Mouse (Mus musculus): ENCODE data around the gene Cbln4. TPM values are rescaled to one million over a fixed set of nuclear protein-coding genes. Genes with fewer than 3 reads are reported as not detected.
A peak's percentile ranks its signal among the peaks of the same experiment; 100 is the strongest.

The Cbln4 gene
- polyA plus RNA-seq, 1 experiment from 2014 or later, result 0.53 TPM

DNA sequence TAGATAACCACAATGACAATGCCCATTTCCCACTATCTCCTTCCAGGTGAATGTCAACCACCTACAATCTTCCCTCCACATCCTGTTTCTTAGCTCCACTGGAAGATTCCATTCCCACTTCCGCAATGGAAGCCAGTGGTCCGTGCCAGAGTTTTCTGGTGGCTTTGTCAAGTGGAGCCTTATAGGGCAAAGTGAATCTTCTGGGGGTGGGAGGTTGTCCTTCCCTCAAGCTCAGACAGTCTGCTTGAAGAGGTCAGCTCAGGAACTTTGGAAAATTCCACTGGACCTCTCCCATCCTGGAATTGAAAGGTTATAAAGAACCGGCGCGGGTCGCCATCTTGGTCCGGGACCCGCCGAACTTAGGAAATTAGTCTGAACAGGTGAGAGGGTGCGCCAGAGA is 36.5 kb downstream of the Cbln4 start:
- no peaks in the 10 kb centered on the region for H3K36me3 ChIP-seq
- 96% methylated on average over 10 of the region's 10 CpGs for WGBS
- no peaks in the 10 kb centered on the region for H3K27me3 ChIP-seq (ENCODE audit: low read depth, poor library complexity, severe bottlenecking)
- H3K9me3 ChIP-seq (replicated peaks), result no peaks in the 10 kb centered on the region
- H3K27ac ChIP-seq (replicated peaks), result no peak overlapping the region
- H3K4me1 ChIP-seq, result no peaks in the 10 kb centered on the region
- DNase-seq (ENCODE audit: low spot score), result no peak
- no peak overlapping the region for H3K4me3 ChIP-seq

- Histone ChIP-seq H3K4me3 (no peak overlapping the region), H3K36me3 (no peaks in the 10 kb centered on the region), H3K4me1 (no peaks in the 10 kb centered on the region), H3K27me3 (ENCODE audit: low read depth, poor library complexity, severe bottlenecking) (no peaks in the 10 kb centered on the region), H3K27ac (replicated peaks) (no peak overlapping the region), H3K9me3 (replicated peaks) (no peaks in the 10 kb centered on the region)
- 67% methylated on average over 7 of the region's 7 CpGs for WGBS
- no peak for DNase-seq (ENCODE audit: low spot score)
Observed at GRCm38 (mm10) chr2:172005970-172006369, 37.3 kb downstream of the Cbln4 start.

DNA sequence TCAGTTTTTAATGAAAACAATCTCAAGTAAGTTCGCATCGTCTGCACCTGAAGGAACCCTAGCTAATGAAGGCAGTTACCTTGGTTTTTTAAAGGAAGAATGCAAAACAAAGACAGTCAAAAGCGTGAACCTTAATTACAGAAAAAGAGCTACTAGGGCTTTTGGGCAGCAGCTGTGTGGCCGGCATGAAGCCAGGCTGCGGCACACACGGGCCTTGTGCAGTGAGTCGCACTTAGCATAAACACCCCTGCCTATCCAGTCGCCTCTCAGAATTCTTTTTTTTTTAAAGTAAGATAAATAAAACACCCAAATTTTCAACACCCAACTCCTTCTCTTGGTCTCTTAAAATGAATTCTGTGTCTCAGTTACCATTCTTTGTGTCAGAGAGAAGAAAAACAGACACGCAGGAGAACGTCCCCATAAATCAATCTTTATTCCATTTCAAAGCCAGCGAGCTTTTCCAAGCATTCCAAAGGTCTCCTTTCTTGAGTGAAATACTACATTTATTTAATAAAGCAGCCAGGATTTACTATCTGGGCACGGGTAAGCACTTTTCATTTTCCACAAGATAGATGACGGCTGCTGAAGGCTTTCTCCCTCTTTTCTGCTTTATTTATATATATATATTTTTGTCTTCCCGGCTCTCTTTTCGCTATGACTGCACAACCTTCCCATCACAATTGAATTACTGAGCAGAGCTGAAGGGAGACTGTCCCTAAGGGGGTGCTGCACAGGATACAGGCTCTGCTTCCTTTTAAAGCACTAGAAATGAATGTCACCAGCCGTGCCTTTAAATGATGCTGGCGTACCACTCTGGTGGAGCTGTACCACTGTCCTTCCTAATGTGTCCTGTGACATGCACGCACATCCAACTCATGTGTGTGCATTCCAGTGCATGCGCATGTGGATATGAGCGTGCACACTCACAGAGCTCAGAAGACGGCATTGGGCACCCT is 39.0 kb downstream of the Cbln4 start:
- no peak for DNase-seq (ENCODE audit: low spot score)
- no peaks in the 10 kb centered on the region for H3K27me3 ChIP-seq (ENCODE audit: low read depth, poor library complexity, severe bottlenecking)
- no peak overlapping the region for H3K27ac ChIP-seq (replicated peaks)
- 86% methylated on average over 21 of the region's 21 CpGs for WGBS
- no peaks in the 10 kb centered on the region for H3K36me3 ChIP-seq
- H3K9me3 ChIP-seq (replicated peaks), result no peaks in the 10 kb centered on the region
- H3K4me1 ChIP-seq, result peaks cover 10% of the 10 kb centered on the region
- H3K4me3 ChIP-seq, result no peak overlapping the region

DNA sequence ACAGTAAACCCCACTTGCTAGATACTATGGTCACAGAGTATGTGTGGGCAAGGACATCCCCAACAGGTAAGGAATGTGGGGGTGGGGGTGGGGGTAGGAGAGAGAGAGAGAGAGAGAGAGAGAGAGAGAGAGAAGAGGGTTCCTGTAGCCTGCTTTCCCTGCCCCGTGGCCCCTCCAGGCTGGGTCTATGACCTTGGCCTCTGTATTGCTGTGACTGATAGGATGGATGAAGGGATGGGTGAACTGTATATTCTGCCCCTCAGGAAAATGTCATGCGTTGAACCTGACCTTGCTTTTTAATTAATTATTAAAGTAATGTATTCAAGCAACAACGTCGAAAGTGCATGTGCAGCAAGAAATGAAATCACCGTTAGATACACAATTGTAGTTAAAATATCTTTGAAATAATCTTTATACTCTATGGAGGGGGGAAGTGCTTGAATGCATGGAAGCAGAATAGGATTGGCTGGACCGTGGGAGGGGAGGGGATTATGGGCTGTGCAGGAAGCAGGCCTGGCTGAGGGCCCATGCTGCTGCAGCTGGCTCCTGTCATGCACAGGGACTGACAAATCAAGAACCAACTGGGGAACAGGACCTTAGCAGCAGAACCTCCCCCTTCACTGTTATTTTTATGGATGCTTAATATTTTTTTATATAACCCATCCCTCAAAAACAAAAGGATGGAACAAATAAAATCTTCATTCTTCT is 46.1 kb downstream of the Cbln4 start:
- no peaks in the 10 kb centered on the region for H3K9me3 ChIP-seq (replicated peaks)
- WGBS, result 77% methylated on average over 6 of the region's 6 CpGs
- no peak for DNase-seq (ENCODE audit: low spot score)
- H3K4me3 ChIP-seq, result no peak overlapping the region
- no peak overlapping the region for H3K27ac ChIP-seq (replicated peaks)
- H3K4me1 ChIP-seq, result peaks cover 12% of the 10 kb centered on the region
- no peaks in the 10 kb centered on the region for H3K27me3 ChIP-seq (ENCODE audit: low read depth, poor library complexity, severe bottlenecking)
- H3K36me3 ChIP-seq, result no peaks in the 10 kb centered on the region

GRCm38 (mm10) chr2:171994861-171995260 is 48.4 kb downstream of the Cbln4 start:
- Histone ChIP-seq H3K4me1 (peaks cover 8% of the 10 kb centered on the region), H3K4me3 (no peak overlapping the region), H3K27me3 (ENCODE audit: low read depth, poor library complexity, severe bottlenecking) (no peaks in the 10 kb centered on the region), H3K27ac (replicated peaks) (no peak overlapping the region), H3K9me3 (replicated peaks) (no peaks in the 10 kb centered on the region), H3K36me3 (no peaks in the 10 kb centered on the region)
- WGBS, result 67% methylated on average over 6 of the region's 6 CpGs
- no peak for DNase-seq (ENCODE audit: low spot score)

DNA sequence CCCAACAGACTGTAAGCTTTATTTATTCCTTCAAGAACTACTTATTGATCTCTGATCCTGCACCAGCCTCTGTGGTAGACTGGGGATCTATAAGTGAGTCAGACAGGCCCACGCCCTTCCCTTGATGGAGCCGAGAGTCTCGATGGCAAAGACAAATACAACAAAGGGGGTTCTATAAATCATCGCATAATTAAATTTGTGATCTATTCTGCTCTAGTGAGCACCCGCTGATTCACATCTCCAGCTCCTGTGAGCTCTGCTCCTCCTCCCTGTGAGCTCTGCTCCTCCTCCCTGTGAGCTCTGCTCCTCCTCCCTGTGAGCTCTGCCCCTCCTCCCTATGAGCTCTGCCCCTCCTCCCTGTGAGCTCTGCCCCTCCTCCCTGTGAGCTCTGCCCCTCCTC is 49.0 kb downstream of the Cbln4 start:
- no peak overlapping the region for H3K27ac ChIP-seq (replicated peaks)
- no peak overlapping the region for H3K4me3 ChIP-seq
- no peaks in the 10 kb centered on the region for H3K27me3 ChIP-seq (ENCODE audit: low read depth, poor library complexity, severe bottlenecking)
- no peak for DNase-seq (ENCODE audit: low spot score)
- WGBS, result 89% methylated on average over 5 of the region's 5 CpGs
- H3K4me1 ChIP-seq, result peaks cover 2% of the 10 kb centered on the region
- H3K36me3 ChIP-seq, result no peaks in the 10 kb centered on the region
- no peaks in the 10 kb centered on the region for H3K9me3 ChIP-seq (replicated peaks)

DNA sequence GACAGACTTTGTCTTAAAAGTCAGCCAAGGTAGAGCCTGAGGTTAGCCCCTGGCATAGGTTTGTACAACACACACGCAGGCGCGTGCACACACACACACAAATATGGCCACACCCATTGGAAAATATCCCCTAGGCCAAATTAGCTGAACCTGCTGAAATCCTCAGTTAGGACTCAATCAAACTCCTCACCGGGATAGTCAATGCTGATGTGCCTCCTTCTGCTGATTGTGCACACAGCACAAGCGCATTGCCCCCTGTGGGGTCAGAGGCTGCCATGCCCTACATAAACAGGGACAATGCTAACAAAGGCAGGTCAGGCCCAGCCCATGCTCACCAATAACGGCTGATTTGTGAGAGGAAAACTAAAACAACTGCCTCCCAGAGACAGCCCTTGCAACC is 56.6 kb downstream of the Cbln4 start:
- Histone ChIP-seq H3K4me3 (no peak overlapping the region), H3K27ac (replicated peaks) (peak overlapping the region; percentile 10; the same call in 1 of the 2 replicates), H3K27me3 (ENCODE audit: low read depth, poor library complexity, severe bottlenecking) (no peaks in the 10 kb centered on the region), H3K36me3 (no peaks in the 10 kb centered on the region), H3K9me3 (replicated peaks) (no peaks in the 10 kb centered on the region), H3K4me1 (peaks cover 20% of the 10 kb centered on the region)
- WGBS, result 18% methylated on average over 6 of the region's 6 CpGs
- no peak for DNase-seq (ENCODE audit: low spot score)

Other genes with a start within 250 kb of the Cbln4 start
- gene Mc3r, start 205.0 kb upstream of the Cbln4 start, polyA plus RNA-seq (2016; fragmentation: Nextera tagmentation; extraction: Ambion mirVana), result not detected in 2 replicates